Mouse (Mus musculus) skeletal muscle tissue, adult 2 months (tissue): ENCODE data around the gene Cyth3.

Source experiments
- DNase-seq: peaks from one replicate; pipeline ENCODE4 v3.0.0-alpha.2; 2012; ENCODE audit warnings: low read depth, low spot score

Gene Cyth3

DNA sequence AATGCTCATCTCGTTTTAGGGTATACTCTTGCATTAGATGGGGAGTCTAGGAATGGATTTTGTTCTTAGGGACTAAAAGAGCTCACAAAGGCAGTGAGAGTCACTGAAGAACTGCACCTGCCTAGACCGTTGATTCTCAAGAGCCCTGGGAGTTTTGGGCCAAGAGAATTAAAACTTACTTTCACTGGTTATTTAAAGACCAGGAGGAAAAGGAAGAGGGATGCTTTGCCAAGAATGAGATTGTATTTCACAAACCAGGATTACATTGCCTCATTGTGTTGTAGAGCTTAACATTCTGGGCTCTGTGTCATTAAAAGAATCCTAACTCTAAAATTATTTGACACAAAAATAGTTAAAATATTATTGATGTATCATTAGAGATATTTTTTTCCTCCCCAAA, 43.3 kb downstream of the Cyth3 start:
- no peak for DNase-seq

DNA sequence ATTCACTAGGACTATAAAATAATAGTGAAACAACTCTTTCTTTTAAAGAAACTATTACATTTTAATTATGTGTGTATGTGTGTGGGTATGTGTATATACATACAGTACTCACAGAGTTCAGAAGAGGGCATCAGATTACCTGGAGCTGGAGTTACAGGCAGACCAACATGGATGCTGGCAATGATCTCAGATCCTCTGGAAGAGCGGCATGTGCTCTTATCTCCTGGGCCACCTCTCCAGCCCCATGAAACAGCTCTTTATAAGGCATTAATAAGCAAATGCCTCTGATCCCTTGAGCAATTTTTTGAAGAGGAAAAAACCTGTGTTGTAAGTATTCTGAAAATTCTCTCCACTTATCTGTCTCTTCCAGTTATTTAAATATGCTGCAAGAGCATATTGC, 43.8 kb downstream of the Cyth3 start:
- DNase-seq: no peak

DNA sequence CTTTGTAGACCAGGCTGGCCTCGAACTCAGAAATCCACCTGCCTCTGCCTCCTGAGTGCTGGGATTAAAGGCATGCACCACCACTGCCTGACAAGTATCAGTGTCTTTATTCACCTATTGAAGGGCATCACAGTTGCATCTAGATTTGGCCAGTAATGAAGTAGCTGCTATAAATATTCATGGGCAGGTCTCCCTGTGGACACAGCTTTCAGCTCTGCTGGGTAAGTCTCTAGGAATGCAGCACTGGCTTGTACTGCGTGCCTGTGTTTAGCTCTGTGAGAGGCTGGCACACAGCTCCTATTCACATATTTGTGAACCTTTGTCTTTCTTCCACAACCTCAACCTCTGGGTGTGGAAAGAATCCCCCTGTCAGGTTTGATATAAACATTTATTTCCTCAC, 46.6 kb downstream of the Cyth3 start:
- peak; percentile 48 for DNase-seq

DNA sequence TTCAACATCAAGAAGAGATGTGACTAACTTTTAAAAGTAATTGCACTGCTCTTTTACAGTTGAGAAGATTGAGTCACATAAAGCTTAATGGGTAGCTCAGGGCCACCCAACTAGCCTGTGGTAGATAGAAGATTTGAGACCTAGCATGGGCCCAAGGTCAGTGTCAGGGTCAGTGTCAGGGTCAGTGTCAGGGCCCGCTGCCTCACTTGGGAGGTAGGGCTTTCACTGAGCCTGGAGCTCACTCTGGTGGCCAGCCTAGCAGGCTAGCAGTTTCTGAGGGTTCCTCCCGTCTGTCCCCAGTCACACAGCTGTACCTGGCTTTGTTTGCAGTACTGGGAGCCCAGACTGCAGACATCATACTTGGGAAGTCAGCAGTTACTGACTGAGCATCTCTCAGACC, 47.1 kb downstream of the Cyth3 start:
- DNase-seq: no peak

DNA sequence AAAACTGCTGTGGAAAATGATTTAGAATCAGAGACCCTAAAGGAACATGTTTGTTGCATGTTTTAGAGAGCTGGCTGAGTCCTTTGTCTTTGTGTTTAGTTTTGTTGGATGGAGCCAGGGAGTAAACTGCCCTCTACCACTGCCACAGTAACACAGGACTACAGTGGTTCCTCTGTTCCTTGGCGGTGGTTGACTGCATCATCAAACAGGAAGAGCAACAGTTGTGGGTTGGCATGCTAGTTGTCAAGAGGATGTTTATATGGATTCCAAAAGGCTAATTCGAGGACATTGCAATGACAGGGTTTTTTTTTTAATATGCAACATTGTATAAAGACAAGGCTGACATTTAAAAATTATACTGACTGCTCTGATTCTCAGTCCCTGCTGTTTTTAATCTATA, 47.6 kb downstream of the Cyth3 start:
- DNase-seq: no peak

DNA sequence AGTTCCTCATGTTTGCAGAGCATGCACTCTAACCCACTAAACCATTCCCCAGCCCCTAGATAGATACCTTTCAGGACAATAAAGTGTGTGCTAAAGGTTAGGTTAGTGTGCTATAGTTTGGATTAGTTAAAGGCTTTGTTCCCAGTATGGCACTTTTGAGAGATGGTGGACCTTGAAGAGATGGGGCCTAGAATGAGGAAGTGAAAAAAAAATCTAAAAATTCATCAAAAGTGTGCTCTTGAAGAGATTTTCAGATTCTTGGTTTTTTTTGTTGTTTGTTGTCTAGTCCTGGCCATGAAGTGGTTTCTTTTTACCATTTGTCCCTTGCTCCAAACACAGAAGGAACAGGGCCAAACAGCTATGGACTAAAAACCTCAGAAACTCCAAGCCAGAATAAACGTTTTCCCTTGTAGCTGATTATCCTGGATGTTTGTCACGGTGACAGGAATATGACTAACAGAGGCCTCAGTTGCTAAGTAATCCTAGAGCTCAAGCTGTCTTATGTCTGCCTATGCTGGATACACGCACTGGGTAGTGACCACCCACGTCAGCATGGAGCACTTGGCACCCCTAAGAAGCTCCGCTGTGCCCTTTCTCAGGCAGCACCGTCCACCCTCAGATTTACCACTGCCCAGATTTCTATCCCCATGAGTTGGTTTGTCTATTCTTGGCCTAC, 48.6 kb downstream of the Cyth3 start:
- DNase-seq: no peak

DNA sequence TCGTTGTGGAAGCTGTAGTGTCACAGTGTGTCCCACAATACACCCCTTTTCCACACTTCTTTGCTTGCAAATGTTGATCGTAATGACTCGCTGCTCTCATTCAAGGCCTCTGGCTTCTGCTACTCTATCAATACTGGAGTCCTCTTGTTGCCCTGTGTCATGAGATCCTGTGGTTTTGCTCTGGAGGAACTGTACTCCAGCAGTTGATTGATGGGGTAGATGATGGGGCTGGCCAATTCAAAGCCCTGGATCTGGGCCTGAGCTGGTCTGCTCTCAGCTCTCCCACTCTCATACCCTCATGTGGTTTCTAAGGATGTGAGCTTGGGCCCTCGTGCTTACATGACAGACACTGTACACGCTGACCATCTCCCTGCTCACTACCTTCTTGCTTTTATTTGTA, 52.3 kb downstream of the Cyth3 start:
- DNase-seq: no peak

DNA sequence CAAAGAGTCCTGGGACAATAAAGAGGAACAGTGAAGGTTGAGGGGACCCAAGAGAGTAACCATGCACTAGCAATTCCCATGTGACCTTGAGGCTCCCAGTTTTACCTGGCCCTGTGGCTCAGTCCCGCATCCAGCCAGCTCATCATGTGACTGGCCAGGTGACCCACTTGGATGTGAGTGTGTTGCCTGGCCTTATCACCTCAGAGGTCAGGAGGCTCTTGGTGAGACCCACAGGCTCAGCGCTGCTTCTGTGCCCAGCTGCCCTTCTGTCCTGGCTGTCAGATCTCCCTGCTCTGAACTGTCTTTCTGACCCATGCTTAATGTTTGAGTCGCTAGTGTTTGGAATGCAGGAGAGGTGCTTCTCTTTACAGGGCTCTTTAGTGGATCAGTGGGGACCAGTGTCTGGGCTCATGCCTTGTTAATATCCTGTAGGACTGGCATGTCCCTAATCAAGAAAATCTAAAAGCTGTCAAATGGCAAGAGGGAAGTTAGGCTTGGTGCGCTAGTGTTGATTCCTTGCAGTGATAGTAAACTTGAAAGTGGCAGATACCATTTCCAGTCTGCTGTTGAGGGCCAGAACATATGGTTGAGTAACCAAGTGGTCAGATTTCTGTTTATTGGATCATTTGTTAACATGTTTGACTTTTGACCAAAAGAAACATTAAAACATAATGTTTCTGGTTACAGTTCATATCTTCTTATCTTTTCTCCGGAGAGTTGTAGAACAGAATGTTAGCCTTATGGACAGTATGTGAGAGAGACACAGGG, 54.2 kb downstream of the Cyth3 start:
- no peak for DNase-seq

DNA sequence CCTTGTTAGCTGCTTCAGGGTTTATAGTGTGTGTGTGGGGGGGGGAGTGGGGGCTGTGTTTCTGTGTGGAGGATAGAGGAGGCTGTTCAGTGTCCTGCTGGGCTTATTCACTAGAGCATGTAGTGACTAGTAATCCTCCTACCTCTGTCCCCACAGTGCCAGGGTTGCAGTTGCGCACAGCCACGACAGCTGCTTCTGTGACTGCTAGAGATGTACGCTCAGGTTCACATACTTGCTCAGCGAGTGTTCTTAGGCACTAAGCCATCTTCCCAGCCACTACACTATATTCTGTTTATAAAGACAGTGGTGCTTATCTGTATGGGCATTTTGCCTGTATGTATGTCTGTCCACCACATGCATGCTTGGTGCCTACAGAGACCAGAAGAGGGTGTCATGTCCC, 55.1 kb downstream of the Cyth3 start:
- no peak for DNase-seq

DNA sequence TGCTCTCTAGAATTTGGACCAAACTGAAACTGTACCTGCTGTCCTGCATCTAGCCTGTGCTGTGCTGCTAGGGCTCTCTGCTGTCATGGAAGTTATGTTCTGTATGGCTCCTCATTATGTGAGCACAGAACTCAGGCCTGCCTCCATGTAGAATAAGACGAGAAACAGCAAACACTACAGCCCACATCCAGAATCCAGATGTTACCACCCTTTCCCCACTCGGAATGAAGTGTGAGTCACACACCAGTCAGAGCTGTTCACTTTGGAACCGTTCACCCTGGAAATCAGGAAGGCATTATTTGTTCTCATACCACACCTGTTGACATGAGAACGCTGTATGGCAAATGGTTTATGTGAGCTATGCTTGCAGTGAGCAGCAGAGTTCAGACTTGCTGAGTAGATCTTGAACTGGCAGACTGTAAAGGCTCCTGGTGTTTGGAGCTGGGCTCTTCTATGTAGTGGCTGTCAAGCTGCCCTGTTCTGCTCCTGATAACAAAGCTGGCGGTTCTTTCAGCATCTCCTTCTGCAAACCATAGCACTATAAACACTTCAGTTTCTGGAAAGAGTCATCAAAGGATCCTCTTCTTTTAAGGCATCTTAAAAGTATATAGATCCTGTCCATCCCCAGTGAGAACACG, 56.5 kb downstream of the Cyth3 start:
- DNase-seq: no peak

DNA sequence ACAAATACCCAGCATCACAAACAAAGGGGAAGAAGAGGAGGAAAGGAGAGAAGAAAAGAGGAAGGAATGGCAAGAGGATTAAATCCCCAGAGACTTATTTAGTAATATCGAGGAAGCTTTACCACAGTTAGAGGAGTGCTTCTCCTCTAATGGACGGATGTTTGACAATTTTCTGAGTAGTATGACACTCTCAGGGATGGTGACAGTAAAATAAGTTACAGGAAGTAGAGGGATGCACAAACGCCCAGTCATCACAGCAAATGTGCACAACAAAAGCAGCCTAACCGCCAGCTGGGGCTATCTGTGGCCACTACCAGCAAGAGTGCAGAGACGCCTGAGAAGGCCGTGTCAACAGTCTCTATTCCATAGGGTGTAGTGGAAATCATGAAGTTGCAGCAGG, 57.4 kb downstream of the Cyth3 start:
- DNase-seq: no peak

DNA sequence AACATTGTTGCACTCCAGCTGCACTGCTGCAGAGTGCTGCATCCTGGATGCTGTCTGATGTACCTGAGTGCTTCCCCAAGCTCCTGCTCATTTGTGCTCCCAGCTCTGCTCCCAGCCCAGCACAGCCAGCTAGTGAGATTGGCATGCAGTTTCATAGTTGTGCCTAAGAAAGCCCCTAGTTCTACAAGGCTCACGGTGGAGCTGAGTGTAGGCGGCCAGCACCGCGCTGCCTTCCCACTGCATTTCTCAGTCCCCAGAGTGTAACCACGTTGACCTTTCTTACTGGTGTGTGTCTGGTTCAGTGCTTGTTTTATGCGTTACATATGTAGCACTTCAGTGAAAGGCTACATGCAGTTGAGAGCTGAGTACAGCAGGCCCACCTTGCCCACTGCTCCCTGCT, 61.4 kb downstream of the Cyth3 start:
- no peak for DNase-seq

DNA sequence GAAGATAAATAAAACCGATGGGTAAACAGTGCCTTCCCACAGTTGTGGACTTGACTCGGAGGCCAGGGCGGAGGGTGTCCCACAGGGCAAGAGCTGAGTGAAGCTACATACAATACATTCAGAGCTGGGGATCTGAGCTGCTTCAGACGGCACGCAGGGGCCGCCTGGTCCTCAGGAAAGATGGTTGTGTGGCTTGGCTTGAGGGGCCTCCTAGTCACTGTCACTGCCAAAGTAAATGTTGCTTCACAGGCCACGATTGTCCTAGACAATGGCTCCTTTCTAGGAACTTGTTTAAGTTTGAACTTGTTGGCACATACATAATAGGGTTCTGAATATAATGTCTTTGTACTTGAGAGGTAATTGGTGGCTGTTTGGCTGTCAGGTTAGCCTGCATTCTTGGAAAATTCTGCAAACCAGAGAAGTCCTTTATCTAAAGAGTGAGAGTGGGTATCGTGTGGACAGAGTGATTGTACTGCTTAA, 62.7 kb downstream of the Cyth3 start:
- no peak for DNase-seq

DNA sequence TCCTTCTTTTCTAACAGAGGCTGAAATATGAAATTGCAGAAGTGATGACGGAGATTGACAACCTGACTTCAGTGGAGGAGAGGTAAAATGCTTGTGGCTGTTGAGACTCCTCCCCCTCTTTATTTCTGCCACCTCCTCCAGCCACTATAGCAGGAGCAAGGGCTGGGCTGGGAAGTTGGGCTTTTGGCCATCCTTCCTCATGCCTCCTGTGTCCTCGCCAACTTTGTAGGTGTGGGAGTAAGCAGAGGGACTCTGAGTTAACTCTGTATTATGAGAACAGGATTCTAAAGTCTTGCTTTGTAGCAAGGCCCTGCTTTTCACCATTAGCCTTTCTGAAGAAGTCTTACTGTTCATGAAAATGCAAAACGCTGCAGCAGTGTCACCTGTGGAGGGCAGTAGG, 64.2 kb downstream of the Cyth3 start:
- no peak for DNase-seq

DNA sequence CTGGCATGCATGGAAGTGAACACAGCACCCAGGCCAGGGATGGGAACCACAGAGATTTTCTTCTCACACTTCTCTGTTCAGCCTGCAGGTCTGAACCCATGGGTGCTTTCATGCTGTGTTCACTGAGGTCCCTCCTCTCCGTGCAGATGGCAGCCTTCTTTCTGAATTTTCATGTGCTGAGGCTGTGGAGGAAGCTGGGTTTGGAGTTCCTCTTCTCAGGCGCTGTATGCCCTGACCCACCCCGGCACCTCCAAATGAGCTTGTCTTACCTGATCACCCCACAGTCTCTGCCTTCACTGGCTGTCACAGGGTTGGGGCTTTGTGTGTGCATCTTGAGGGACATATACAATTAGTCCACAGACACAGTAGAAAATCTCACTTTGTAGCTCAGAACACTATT, 65.3 kb downstream of the Cyth3 start:
- DNase-seq: no peak

DNA sequence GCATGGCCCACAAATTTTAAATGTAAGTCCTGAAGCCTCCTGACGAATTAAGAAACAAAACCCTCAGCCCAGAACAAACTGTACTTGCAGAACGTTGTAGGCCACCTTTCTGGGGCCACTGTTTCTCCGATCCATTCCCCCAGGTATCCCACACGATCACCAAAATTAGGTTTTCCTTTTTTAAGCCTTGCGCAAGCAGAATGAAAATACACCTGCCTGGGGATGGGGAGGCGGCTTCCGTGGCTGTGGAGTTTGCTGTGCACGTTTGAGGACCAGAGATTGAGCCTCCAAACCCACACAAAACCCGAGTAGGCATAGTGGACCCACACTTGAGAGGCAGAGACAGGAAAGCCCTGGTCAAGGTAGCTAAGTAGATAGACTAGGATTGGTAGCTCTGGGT, 68.1 kb downstream of the Cyth3 start:
- DNase-seq: no peak

DNA sequence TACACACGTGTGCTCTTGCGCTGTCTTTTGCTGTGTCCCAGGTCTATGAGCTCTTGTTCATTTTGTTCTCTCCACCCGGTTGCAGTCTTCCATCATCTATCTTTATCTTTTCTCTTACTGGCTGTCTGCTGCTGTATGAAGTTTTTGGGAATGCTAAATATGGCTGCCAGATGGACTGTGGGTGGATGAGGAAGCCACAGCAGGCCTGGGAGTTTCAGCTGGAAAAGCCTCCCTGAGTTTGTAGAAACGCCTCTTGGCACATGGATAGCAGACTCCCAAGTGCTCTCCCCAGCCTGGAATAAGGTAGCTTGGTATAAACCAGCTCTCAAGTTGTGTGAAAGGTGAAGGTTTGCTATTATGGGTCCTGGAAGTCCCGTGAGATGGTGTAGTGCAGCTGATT, 68.7 kb downstream of the Cyth3 start:
- no peak for DNase-seq

DNA sequence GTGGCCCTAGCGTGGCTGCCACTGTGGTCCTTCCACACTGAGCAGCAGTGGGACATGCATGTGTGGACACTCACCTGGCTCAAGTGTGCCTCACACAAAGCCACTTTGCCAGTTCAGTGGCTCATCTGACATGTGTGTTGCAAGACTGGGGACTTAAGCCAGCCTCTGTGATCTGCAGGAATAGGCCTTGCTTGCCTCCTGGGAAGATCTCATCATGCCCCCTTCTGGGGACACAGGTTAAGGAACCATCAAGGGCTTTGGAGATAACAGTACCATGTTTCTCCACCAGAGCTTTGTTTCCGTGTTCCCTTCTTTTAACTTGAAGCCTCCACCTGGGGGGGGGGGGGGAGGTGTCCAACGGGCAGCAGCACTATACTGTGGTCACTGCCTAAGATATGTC, 74.1 kb downstream of the Cyth3 start:
- DNase-seq: peak; percentile 32

DNA sequence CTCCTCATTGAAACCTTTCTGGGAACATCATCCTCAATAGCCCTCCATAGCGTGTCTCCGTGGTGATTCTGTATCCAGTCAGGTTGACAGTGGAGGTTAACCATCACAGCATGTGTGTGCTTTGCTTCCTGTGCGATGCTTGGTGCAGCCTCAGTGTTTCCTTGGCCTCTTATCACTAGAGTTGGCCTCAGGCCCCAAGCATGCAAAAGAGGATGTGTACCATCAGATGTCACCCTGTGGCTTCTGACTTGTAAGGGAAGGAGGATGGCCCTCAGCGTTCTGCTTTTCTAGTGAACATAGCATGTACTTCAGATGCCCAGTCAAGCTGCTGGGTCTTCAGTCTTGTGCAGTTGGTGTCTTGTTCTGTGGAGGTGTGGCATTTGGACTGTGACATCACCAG, 76.2 kb downstream of the Cyth3 start:
- no peak for DNase-seq

DNA sequence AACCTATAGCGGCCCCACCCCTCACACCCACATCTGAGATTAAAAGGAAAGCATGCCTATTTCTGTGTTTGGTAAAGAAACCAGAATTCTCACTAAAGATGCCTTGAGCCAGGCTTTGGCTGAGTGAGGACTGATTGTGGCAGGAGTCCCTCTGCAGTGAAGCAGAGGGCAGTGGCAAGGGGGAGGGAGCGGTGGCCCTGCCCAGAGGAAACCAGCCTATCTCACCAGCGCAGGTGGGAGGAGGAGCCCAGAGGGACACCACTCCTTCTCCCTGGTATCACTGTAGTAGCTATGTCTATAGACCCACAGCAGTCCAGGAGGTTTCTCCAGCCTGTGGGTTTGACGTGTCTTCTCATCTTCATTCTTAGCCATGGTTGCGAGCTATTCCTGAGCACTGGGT, 78.0 kb downstream of the Cyth3 start:
- DNase-seq: no peak

DNA sequence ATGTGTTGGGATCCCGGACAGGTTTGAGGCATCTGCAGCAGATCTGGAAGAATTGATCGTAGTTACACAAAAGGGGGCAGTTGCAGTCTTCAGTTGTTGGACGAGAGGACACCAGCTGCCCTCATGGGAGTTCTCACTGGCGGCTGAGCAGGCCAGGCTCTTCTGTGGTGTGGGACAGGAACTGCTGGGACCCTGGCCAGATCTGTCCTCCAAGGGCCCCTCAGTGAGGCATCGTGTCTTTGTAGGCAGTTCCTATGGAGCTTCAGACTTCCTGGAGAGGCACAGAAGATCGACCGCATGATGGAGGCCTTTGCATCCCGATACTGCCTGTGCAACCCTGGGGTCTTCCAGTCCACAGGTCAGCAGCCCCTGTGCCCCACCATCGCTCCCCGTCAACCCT, 78.8 kb downstream of the Cyth3 start:
- no peak for DNase-seq

DNA sequence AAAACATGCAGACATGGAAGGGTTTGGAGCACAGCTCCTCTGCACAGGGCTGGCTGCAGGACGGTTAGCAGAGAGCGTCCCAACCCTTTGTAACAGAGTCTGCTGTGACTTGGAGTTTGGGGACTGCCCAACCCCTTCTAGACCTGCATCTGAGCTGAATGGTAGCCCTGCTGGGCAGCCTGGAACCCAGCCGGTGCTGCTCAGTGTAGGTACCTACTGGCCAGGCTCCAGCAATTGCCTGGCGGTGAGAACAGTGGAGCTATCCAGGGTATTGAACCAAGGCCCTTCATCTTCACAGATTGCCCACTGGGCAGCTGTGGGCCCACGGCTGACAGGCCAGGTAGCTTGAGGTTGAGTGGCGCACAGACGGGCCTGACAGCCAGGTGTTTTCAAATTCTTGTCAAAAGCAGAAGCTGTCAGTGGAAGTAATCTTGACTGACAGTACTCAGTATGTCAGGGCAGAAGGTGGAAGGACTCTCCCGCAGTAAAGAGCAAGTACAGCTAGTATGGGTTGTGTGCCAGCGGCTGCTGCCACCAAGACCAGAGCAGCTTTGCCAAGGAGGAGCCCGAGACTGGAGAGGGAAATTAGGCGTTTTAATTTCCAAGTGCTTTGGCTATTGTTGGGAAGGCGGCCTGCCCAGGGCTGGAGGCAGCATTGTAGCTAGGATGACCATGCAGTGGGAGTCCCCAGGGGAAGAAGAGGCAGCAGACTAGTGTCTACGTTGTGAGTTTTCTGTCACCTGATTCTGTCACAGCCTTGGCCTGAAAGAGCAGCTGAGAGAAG, 82.8 kb downstream of the Cyth3 start:
- DNase-seq: no peak
